Mouse (Mus musculus) olfactory bulb, adult 2 months (tissue): Measurements from ENCODE around the gene Spred1.

Source experiments
- CTCF ChIP-seq: fragments of 200-500 bp; IDR thresholded peaks from 2 replicates; pipeline ENCODE4 v1.5.1; 2012; ENCODE audit warnings: low read depth, mild to moderate bottlenecking, low read length, moderate library complexity; ENCODE audit not compliant: insufficient read depth
- POLR2A ChIP-seq: fragments of 200-500 bp; IDR thresholded peaks from 2 replicates; pipeline ENCODE4 v1.6.1; 2012; ENCODE audit warnings: mild to moderate bottlenecking, low read depth, low read length, moderate library complexity; ENCODE audit not compliant: insufficient read depth

GRCm38 (mm10) chr2:117078711-117079110 is 42.5 kb upstream of the Spred1 start:
- TF ChIP-seq POLR2A (no peak), CTCF (no peak)
